Mouse (Mus musculus) MN1 (cell line): ENCODE measurements around the gene Prss33.

Experiments used
- DNase-seq: peaks from one replicate; pipeline ENCODE4 v3.0.0-alpha.2; 2016; ENCODE audit warnings: low spot score

Gene Prss33

GRCm38 (mm10) chr17:23783352-23783751 is 52.5 kb downstream of the Prss33 start:
- no peak for DNase-seq
